Mouse (Mus musculus) thymus, adult 2 months (tissue): ENCODE results near the gene Fnd3c2.

Experiments used
- CTCF ChIP-seq: fragments of 200-500 bp; IDR thresholded peaks from 2 replicates; pipeline ENCODE4 v1.5.1; 2012; ENCODE audit warnings: mild to moderate bottlenecking, control low read depth, low read length, moderate library complexity, borderline replicate concordance; ENCODE audit not compliant: control insufficient read depth, poor library complexity, insufficient read depth; ENCODE audit errors: extremely low read depth
- POLR2A ChIP-seq: fragments of 200-500 bp; IDR thresholded peaks from 2 replicates; pipeline ENCODE4 v1.6.1; 2012; ENCODE audit warnings: mild to moderate bottlenecking, low read length, control low read depth, moderate library complexity; ENCODE audit not compliant: control insufficient read depth, poor library complexity, insufficient read depth; ENCODE audit errors: extremely low read depth

- TF ChIP-seq CTCF (no peak), POLR2A (no peak)
Observed at GRCm38 (mm10) chrX:106185706-106186105, 69.5 kb downstream of the Fnd3c2 start.
